Mouse (Mus musculus): ENCODE results near the gene Tmem150a.

The Tmem150a gene

DNA sequence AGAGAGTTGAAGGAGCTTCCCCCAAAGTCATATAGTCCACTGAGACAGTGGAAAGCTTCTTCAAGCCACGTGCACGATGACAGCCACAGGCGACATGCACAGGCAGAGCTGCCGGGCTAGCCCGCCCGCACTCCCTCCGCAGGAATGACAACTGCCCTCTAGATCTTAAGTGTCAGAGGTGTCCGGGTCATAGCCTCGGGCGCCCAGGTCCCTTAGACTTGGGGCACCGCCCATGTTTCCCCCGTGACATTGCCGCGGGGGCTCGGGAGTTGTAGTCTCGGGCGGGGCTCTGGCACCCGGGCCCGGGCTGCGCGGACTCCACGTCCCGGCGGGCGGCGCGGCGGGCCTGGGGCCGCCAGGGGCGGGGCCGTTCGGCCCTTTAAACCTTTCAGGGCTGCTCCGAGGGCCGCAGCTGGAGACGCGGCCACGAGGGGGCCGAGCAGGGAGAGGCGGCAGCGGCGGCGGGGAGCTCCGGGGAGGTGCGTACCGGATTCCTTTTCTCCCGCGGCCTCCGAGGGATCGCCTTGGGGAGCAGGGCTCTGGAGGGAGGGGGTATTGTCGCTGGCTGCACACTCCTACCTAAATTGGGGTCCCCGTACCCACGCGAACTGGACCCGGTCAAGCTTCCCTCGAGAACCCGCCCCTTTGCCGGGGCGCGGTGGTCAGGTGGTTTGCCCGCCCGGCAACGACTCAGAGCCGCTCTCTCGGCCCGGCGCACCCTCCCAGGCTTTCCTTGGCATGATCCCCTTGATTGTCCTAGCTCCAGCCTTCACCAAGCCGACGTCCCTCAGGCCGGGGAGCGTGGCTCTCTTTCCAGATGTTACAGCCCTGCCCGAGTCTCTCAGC lies at the start of gene Tmem150a:
TSS of gene Tmem150a (plus strand) at position 382 of the 846 bp plus-strand sequence.
- DNase-seq (ENCODE audit: low read depth): peak; percentile 90

DNA sequence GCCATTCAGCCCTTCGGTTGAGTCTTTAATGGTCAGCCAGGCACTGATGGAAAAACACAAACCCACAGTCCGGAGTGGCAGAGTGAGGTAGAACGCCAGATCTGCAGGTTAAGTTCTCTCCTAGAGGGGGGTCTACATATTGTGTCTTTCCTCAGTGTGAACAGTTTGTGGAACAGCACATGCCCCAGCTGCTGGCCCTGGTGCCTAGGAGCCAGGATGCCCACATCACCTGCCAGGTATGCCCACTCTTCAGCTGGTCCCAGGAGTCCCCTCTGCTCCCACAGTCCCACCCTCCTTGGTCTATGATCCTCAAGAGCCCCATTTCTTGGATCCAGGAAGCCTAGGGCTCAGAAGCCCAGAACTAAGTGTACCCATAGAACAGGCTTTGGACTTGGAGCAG lies 43.0 kb upstream of the Tmem150a start:
- no peak for DNase-seq (ENCODE audit: low read depth)

DNA sequence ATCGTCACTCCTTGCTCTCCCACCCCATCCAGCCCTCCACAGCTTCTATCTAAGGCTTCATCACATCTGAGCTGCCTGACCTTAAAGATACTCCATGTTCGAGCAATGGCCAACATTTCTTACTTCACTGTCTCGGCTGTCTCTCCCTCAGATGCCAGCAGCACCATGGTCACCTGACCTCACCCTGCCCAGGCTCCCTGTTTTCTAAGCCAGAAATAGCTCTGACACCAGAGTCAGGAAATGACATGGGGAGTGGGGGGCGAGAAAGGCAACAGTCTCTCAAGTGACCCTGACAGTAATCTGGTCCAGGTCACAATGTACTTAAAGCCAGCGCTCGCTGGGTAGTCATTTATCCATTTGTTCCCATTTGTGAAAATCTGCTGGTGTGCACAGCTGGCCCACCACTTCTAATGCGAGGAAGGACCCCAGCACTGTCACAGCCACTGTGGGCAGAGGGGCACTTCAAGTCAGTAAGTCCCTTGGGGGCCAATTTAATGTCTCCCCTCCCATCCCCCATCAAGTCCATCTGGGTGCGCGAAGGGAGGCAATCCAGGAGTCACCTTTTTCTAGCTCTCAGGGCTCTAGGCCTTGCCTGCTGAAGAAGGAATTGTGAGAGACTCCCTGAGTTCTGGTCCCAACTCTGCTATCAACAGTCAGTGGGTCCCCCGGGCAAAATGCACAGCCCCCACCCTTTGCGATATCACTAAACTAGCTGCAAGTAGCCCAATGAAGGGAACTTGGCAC lies 42.0 kb upstream of the Tmem150a start:
- no peak for DNase-seq (ENCODE audit: low read depth)

DNA sequence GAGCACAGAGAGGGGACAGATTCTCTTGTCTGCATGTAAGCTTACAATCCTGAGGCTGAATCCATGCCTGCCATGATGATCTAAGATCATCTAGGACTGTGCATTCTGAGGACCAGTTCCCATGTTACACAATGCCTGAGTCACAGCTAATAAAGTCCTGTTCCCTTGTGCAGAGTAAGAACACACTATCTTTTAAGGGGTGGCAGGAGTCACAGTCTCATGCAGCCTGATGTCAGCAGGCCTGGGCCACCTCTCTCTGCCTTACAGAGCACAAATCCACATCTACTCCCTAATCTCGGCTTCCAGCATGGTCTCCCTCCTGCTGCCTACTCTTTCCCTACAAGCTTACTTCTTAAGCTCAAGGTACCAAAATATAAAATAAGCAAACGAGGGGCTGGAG lies 39.9 kb upstream of the Tmem150a start:
- DNase-seq (ENCODE audit: low read depth): no peak

DNA sequence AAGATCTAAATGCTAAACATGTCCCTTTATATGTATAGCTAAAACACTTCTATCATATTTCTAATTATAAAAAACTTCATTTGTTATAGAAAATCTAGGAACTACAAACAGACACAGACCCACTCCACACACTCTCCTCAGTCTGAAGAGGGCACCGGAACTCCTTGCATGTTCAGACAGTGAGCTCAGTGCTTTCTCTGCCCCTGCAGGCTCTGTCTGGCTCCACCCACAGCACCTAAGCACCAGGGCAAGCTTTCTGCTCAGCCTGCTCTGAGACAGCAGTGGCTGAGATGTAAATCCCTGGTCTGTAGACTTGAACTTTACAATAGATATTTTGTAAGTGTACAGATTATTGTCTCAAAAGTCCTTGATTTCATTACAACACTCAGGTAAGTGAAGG lies 39.2 kb upstream of the Tmem150a start:
- no peak for DNase-seq (ENCODE audit: low read depth)

DNA sequence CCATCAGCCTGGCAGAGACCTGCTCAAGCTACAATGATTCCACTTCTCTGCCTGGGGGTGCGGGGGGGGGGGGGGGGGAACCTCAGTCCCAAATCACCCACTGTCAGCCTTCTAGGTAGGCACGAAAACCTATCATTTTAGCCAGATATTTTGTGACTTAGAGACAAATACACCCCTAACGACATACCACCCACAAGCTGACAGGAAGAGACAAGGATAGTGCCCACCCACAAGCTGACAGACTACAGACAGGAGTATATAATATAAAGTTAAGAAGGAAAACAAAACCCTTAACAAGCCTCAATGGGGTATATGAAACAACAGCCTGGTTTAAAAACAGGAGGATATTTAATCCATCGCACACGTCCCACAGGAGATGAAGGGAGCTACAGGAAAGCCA lies 36.8 kb upstream of the Tmem150a start:
- no peak for DNase-seq (ENCODE audit: low read depth)

DNA sequence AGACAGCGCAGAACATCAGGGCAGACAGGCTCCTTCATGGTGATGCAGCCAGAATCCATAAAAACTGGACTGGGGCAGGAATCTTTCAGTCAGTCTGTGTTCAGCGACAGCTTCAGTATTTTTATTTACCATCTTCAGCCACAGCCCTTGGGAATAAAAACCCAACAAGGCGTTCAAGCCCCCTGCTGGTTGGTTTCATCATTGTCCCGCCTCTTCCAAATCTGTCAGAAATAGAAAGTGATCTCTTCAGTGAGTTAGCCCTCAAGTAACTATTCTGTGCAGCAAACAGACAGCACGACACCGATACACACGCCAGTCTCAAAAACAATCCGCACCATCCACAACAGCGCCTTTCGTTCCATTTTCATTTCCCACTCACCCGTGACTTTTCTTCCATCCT lies 36.2 kb upstream of the Tmem150a start:
- DNase-seq (ENCODE audit: low read depth): peak; percentile 60

DNA sequence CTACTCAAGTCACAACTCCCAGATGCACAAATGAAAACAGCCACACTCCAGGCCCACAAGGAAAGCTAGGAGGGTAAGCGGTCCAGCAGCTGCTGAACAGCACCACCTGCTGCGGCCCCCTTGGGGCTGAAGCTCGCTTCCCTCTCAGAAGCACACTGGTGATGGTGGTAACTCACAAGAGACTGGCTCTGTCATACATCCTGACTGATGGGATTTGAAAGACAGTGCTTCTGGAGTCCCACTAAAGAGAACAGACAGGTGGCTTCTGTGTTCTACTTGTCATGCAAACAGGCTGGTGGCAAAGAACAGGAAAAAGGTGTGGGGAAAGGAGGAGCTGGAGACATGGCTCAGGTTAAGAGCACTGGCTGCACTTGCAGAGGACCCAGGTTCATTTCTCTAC lies 32.3 kb upstream of the Tmem150a start:
- DNase-seq (ENCODE audit: low read depth): no peak

DNA sequence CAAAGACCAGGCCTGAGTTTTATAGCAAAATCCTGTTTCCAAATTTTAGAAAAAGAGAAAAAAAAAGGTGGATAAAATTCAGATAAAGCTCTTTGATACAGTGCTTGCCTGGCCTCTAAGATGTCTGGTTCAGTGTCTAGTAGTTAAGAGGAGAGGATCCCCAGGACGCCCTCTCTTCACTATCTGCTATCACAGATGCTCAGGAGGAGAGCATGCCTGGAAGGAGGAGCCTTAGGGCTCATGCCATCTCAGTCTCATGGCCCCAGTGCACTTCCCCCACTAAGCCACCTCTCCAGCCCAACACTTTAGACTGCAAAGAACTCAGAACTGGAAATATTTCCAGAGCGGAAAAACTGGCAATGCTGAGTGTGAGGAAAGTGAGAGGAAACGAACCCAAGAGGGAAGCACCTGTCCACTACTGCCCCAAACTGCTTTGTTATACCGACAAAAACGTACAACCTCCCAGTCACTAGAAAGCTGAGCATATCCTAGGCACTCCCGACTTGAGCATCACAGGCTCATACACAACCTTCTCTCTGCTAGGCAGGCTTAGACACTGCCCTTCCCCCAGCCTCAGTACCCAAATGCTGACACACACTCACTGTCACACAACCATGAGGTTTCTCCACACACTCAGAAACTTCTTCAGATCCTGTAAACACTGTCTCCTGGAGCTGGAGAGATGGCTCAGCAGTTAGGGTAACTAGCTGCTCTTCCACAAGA lies 31.3 kb upstream of the Tmem150a start:
- no peak for DNase-seq (ENCODE audit: low read depth)

DNA sequence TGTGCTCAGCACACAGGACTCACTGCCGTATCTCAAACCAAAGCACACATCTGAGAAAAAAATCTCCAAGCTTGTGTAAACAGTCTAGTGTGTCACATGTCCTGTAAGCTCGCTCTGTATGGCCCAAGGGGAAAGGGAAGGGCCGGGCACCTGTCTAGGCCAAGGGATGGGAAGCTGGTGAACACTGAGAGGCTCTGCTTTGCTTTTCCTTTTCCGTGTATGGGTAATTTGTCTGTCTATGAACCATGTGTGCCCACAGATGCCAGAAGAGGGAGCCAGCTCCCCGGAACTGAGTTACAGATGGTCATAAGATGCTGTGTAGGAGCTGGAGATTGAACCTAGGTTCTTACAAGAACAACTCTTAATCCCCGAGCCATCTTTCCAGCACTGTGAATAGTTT lies 29.0 kb upstream of the Tmem150a start:
- DNase-seq (ENCODE audit: low read depth): peak; percentile 59

DNA sequence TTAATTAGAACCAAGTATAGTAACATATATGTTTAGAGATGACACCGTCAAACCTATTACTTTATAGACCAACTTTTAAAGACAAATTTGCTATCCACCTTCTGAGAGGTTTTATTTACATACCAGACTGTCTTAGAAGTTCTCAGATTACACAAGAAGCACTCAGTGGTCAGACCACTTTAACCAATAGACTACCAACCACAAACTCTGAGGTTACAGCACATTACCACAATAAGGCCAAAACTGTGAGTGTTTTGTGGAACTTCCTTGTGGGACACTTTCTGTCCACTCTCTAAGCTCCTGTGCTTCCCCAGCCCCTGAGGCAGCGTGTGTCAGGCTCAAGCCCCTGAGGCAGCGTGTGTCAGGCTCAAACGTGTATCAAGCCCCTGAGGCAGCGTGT lies 26.2 kb upstream of the Tmem150a start:
- DNase-seq (ENCODE audit: low read depth): no peak

DNA sequence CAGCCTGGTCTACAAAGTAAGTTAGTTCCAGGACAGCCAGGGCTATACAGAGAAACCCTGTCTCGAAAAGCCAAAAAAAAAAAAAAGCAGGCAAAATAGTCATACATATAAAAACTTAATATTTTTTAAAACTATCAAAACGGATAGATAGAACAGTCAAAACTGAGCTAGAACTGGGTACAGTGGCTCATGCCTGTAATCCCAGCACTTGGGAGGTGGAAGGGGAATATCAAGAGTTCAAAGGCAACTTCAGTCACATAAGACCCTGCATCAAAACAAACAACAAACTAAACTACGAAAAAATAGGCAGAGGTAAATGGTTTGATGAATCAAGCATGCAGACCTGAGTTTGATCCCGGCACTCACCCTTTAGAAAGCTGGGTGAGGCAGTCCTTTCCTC lies 25.1 kb upstream of the Tmem150a start:
- DNase-seq (ENCODE audit: low read depth): no peak

DNA sequence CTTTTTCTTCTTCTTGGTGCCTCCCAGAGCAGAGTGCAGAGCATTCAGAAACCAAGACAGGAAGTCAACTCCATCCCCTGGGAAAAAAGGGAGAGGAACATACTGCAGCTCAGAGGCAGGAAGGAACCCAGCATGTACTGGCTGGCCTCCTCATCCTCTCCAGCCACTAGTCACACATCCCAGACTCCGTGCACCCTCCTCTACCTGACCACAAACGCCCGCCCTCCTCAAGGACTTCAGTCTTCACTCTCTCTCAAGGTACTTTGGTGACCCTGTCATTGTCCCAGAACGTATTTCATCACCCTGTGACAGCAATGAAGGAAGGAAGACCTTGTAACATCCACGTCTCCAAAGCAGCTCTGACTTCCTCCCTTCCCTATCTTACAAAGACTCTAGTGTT lies 22.1 kb upstream of the Tmem150a start:
- DNase-seq (ENCODE audit: low read depth): no peak

DNA sequence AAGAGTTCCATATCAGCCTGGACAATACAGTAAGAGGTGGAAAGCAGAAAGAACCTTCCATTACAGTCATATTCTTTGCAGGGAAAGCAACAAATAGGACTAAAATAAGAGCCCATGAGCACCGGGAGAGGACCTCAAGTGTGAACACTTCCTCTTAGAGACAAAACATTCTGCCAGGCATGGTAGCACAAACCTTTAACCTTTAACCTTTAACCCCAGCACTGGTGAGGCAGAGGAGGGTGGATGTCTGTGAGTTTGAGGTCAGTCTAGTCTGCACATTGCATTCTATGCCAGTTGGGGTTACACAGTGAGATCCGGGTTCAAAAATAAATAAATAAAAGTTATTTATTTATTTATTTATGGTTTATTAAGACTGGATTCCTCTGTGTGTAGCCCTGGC lies 14.8 kb upstream of the Tmem150a start:
- DNase-seq (ENCODE audit: low read depth): no peak

DNA sequence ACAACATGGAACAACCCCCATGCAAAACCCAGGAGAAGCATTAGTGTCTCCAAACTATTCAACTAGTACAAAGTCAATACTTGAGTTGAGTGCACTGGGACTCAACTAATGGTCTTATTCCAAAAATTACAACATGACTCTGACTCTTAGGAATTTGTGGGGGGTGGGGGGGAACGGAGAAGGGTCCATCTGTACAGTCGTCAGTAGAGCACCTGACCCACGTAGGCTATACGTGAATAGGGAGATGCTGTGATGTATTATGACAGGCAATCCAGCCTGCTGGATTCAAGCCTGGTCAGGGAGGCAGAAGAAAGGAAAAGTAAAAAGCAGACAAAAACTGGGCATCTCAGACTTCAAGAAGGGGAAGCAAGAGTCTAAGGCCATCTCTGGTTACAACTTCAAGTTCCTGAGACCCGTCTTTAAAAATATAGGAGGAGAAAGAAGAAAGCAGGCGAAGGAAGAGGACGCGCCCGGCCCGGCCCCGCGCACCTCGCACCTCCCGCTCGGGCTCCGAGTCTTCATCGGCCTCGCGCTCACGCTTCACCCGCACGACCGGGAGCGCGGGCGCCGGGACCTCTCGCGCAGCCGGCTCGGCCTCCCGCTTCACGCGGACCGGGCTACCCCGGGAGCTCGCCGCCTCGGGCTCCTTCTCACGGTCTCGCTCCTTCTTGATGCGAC lies 10.7 kb upstream of the Tmem150a start:
- DNase-seq (ENCODE audit: low read depth): peak; percentile 53

DNA sequence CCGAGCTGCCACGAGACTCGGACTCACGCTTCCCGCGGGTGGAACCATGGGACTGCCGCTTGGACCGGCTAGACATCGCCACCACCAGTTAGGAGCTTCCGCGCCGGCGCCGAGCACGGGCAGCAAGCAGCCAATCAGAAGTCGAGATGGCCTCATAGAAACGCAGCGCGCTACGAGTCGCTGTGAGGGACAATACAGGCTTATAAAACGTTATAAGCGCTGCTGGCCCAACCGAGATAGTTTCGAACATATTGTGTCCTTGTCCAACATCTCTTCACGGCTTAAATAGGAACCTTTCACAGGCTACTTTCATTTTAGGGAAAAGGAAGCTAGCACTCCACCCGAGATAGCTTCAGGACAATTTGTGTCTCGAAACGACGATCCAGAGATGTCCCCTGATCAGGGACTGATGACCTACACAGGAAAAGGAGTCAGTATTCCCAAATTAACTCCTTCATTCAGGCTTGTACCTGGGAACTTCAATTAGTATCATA lies 10.1 kb upstream of the Tmem150a start, which contains the start of gene Usp39:
TSS of gene Usp39 (minus strand) at position 111 of the 494 bp plus-strand sequence.
- peak; percentile 97 for DNase-seq (ENCODE audit: low read depth)

DNA sequence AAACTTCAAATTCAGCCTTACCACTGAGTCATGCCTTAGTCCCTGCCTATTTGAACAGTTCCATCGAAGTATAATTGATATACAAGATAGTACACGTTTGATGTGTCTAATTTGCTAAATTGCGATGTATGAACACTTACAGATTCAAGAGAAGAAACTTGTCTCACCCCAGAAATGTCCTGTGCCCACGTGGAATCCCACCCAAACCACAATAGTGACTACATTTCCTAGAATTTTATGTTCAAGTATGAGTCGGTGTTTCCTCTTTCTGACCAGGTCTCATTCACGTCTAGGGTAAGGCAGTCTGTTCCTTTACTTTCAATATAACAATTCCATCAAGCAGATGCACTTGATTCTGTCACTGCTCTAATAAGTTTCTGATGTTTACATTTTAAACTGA lies 9.6 kb upstream of the Tmem150a start:
- no peak for DNase-seq (ENCODE audit: low read depth)

DNA sequence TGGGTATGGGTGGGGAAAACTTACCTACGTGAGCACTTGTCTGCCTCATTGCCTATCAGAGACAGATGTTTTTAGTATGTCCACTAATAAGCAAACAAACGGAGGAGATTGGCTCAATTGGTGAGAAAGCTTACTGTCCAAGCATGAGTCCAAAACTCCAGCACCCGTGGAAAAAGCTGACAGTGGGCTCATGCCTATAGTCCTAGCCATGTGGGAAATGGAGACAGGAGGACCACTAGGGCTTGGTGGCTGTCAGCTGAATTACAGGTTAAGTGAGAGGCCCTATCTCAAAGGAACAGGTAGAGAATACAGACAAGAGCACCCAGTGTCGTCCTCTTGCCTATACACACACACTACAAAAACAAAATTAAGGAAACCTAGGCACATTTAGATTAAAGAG lies 9.0 kb upstream of the Tmem150a start:
- DNase-seq (ENCODE audit: low read depth): no peak

DNA sequence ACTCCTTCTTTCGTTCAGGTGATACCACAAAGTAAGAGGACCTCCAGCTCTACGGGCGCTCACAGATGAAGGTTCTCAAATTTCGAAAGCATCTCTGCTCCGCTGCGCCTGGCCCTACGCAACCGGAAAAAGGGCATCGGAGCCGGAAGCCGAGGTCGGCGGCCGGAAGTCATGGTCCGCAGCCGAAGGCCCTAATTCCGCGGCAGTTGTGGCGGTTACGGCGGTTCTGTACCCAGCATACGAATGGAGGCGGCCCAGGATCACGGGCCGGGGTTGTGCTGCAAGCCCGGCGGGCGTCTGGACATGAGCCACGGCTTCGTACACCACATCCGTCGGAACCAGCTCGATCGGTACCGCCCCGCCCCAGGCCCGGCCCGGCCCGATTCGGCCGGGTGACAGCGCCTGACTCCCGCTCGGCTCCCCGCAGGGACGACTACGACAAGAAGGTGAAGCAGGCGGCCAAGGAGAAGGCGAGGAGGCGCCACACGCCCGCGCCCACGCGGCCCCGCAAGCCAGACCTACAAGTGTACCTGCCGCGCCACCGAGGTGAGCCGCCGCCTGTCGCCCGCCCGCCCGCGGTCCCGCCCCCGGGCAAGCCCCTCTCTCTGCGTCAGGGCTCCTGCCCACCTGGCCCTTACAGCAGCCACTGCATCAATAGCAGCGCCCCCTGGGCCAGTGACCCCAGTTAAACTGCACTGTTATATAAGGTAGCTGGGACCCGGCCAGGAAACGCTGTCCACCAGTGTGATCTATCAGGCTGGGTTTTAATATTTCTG lies 7.9 kb upstream of the Tmem150a start, which contains the start of gene 0610030E20Rik:
TSS of gene 0610030E20Rik (plus strand) at position 152 of the 776 bp plus-strand sequence.
- DNase-seq (ENCODE audit: low read depth): peak; percentile 84

DNA sequence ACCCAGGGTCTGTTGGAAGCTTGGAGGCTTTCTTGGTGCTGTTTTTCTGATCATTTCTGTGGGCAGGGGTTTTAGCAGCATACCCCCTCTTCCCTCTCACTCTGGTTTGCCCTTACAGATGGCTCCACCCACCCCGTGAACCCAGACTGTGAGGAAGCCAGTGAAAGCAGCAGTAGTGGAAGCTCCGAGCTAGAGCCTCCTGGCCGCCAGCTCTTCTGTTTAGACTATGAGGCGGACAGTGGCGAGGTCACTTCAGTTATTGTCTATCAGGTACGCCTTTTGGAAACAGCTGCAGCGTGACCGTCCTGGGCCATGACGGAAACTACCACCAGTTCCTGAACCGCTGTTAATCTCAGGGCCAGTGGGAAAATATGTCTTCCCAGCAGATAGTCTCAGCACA lies 6.8 kb upstream of the Tmem150a start:
- no peak for DNase-seq (ENCODE audit: low read depth)

DNA sequence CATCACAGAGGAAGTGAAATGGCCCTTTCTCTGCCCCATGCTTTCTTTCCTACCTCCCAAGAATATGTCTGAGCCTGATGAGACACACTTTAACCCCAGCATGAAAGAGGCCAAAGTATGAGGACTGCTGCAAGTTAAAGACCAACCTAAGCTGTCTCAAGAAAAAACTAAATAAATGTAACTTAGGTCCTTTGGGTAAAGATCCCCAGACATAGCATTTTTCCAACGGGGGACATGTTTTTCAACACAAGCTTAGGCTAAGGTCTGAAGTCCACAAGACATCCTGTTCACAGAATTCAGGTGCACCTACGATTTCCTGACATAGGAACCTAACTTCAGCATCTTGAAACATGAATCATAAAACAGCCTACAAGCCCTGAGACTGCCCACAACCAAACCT lies 5.0 kb upstream of the Tmem150a start:
- no peak for DNase-seq (ENCODE audit: low read depth)

Measured in NIH3T3 (cell line).